Mouse (Mus musculus): Measurements from ENCODE around the gene Tmem252. TPM values are rescaled to one million over a fixed set of nuclear protein-coding genes. Genes with fewer than 3 reads are reported as not detected.
"Not testable (repeated sequence)": the region's sequence is repeated elsewhere in the genome, so short reads cannot be mapped to it uniquely, and the experiment has no call there.

Tmem252 gene
- polyA plus RNA-seq, 1 experiment = not detected

GRCm38 (mm10) chr19:24697946-24698345 lies 24.1 kb downstream of the Tmem252 start:
- Histone ChIP-seq H3K27me3 (ENCODE audit: control insufficient read depth) (no peaks in the 10 kb centered on the region), H3K4me3 (replicated peaks) (no peak overlapping the region), H3K9me3 (ENCODE audit: control insufficient read depth, low read length) (no peaks in the 10 kb centered on the region), H3K4me1 (ENCODE audit: control insufficient read depth) (no peaks in the 10 kb centered on the region), H3K36me3 (ENCODE audit: control insufficient read depth) (no peaks in the 10 kb centered on the region)
- TF ChIP-seq GATA1 (IDR thresholded peaks at IDR 0.05; ENCODE audit: low read length) (no peak), TAL1 (IDR thresholded peaks at IDR 0.05; ENCODE audit: low read length) (no peak)

DNA sequence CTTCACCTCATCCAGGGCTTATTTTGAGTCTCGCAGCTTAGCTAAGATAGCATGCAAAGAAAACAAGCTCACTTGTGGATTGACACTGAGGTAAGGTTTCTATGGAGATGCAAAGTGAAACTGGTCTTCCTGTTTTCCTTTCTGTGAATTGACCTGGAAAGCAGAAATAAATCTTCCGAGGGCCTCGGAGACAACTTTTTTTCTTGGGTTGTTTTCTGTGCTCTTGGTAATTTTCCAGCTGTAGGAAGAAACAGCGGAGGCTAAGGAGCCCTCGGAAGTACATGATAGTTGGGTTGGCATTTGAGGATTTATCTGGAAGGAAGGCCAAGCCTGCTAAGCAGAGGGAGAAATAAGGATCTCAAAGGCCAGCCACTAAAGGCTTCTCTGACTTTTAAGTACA lies 24.8 kb downstream of the Tmem252 start:
- Histone ChIP-seq H3K9me3 (ENCODE audit: control insufficient read depth, low read length) (no peaks in the 10 kb centered on the region), H3K4me1 (ENCODE audit: control insufficient read depth) (no peaks in the 10 kb centered on the region), H3K4me3 (replicated peaks) (no peak overlapping the region), H3K27me3 (ENCODE audit: control insufficient read depth) (no peaks in the 10 kb centered on the region), H3K36me3 (ENCODE audit: control insufficient read depth) (no peaks in the 10 kb centered on the region)
- TF ChIP-seq GATA1 (IDR thresholded peaks at IDR 0.05; ENCODE audit: low read length) = no peak
- no peak for TF ChIP-seq TAL1 (IDR thresholded peaks at IDR 0.05; ENCODE audit: low read length)

- Histone ChIP-seq H3K4me1 (ENCODE audit: control insufficient read depth) (no peaks in the 10 kb centered on the region), H3K27me3 (ENCODE audit: control insufficient read depth) (no peaks in the 10 kb centered on the region), H3K9me3 (ENCODE audit: control insufficient read depth, low read length) (no peaks in the 10 kb centered on the region), H3K4me3 (replicated peaks) (no peak overlapping the region), H3K36me3 (ENCODE audit: control insufficient read depth) (no peaks in the 10 kb centered on the region)
- TF ChIP-seq TAL1 (IDR thresholded peaks at IDR 0.05; ENCODE audit: low read length) (no peak), GATA1 (IDR thresholded peaks at IDR 0.05; ENCODE audit: low read length) (no peak)
These were observed 25.4 kb downstream of the Tmem252 start for GRCm38 (mm10) chr19:24699196-24699595.

DNA sequence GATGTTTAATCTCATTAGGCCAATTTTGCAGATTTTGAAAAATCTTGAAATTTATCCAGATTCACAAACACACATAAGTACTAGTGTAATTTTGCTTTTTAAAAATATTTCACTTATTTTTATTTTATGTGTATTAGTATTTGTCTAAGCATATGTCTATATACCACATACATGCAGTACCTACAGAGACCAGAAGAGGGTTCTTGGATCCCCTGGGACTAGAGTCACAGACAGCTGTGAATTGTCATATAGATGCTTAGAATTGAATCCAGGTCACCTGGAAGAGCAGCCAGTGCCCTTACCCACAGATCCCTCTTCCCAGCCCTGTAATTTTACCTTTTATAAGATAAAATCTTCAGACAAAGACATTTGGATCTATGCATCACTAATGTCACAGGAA lies 26.1 kb downstream of the Tmem252 start:
- TF ChIP-seq TAL1 (IDR thresholded peaks at IDR 0.05; ENCODE audit: low read length) (no peak), GATA1 (IDR thresholded peaks at IDR 0.05; ENCODE audit: low read length) (no peak)
- Histone ChIP-seq H3K9me3 (ENCODE audit: control insufficient read depth, low read length) (no peaks in the 10 kb centered on the region), H3K4me1 (ENCODE audit: control insufficient read depth) (no peaks in the 10 kb centered on the region), H3K27me3 (ENCODE audit: control insufficient read depth) (no peaks in the 10 kb centered on the region), H3K4me3 (replicated peaks) (no peak overlapping the region), H3K36me3 (ENCODE audit: control insufficient read depth) (no peaks in the 10 kb centered on the region)

GRCm38 (mm10) chr19:24700664-24701063 lies 26.9 kb downstream of the Tmem252 start:
- no peak for TF ChIP-seq TAL1 (IDR thresholded peaks at IDR 0.05; ENCODE audit: low read length)
- TF ChIP-seq GATA1 (IDR thresholded peaks at IDR 0.05; ENCODE audit: low read length) = no peak
- Histone ChIP-seq H3K9me3 (ENCODE audit: control insufficient read depth, low read length) (no peaks in the 10 kb centered on the region), H3K4me1 (ENCODE audit: control insufficient read depth) (no peaks in the 10 kb centered on the region), H3K4me3 (replicated peaks) (no peak overlapping the region), H3K36me3 (ENCODE audit: control insufficient read depth) (no peaks in the 10 kb centered on the region), H3K27me3 (ENCODE audit: control insufficient read depth) (no peaks in the 10 kb centered on the region)

DNA sequence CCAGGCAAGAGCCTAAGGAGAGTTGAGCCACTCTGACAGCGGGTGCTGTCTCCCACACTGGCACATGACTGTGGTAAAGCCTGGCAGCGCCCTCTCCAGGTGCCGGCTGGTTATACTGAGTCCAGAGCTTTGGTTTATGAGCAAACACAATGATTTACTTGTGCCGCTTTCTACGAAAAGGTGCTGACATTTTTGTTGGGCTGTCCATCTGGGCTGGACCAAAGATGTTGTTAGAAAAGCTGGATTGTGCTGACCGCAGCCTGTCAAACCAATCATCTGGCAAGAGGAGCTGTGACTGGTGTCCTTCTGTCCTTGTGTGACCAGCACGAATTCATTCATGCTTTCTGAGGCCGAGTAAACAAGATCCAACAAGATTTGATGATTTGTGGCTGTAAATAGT lies 27.9 kb downstream of the Tmem252 start:
- no peaks in the 10 kb centered on the region for H3K36me3 ChIP-seq (ENCODE audit: control insufficient read depth)
- H3K27me3 ChIP-seq (ENCODE audit: control insufficient read depth) = no peaks in the 10 kb centered on the region
- H3K4me3 ChIP-seq (replicated peaks) = no peak overlapping the region
- TF ChIP-seq GATA1 (IDR thresholded peaks at IDR 0.05; ENCODE audit: low read length) (no peak), TAL1 (IDR thresholded peaks at IDR 0.05; ENCODE audit: low read length) (no peak)
- H3K4me1 ChIP-seq (ENCODE audit: control insufficient read depth) = no peaks in the 10 kb centered on the region
- H3K9me3 ChIP-seq (ENCODE audit: control insufficient read depth, low read length) = no peaks in the 10 kb centered on the region

DNA sequence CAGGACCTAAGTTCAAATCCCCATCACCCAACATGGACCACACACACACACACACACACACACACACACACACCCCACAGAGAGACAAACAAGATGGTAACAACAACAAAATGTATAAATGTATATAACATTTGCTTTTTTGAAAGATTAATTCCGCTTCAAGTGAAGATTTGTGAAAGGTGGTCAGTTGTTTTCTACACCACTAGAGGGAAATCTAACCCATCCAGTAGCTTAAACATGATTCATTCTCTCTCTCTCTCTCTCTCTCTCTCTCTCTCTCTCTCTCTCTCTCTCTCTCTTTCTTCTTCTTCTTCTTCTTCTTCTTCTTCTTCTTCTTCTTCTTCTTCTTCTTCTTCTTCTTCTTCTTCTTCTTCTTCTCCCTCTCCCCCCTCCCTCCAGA lies 29.4 kb downstream of the Tmem252 start:
- not testable (repeated sequence) for H3K36me3 ChIP-seq (ENCODE audit: control insufficient read depth); H3K4me3 ChIP-seq (replicated peaks); H3K4me1 ChIP-seq (ENCODE audit: control insufficient read depth); H3K27me3 ChIP-seq (ENCODE audit: control insufficient read depth); H3K9me3 ChIP-seq (ENCODE audit: control insufficient read depth, low read length)

DNA sequence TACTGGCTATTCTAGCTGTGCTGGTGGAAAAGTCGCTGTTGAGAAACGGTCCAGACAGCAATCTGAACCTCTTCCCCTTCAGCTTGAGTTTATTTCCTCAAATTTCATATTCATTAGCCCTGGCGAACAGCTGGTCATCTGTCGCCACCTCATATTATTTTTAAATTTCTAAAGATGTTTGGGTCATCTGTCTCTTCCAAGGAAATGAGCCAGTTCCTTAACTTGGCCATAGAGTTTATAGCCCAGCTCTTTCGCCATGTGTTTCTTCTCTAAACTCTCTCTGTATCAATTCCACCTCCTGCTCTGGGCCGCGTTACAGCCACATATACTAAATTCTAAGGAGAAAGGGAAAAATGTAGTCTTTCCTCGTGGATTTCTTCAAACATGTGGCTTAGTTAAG lies 29.9 kb downstream of the Tmem252 start:
- Histone ChIP-seq H3K9me3 (ENCODE audit: control insufficient read depth, low read length) (no peaks in the 10 kb centered on the region), H3K27me3 (ENCODE audit: control insufficient read depth) (no peaks in the 10 kb centered on the region), H3K36me3 (ENCODE audit: control insufficient read depth) (no peaks in the 10 kb centered on the region), H3K4me1 (ENCODE audit: control insufficient read depth) (no peaks in the 10 kb centered on the region), H3K4me3 (replicated peaks) (no peak overlapping the region)
- no peak for TF ChIP-seq GATA1 (IDR thresholded peaks at IDR 0.05; ENCODE audit: low read length)
- TF ChIP-seq TAL1 (IDR thresholded peaks at IDR 0.05; ENCODE audit: low read length) = no peak

- H3K4me1 ChIP-seq (ENCODE audit: control insufficient read depth) = no peaks in the 10 kb centered on the region
- H3K4me3 ChIP-seq (replicated peaks) = no peak overlapping the region
- no peaks in the 10 kb centered on the region for H3K9me3 ChIP-seq (ENCODE audit: control insufficient read depth, low read length)
- H3K36me3 ChIP-seq (ENCODE audit: control insufficient read depth) = no peaks in the 10 kb centered on the region
- TF ChIP-seq TAL1 (IDR thresholded peaks at IDR 0.05; ENCODE audit: low read length) (no peak), GATA1 (IDR thresholded peaks at IDR 0.05; ENCODE audit: low read length) (no peak)
- no peaks in the 10 kb centered on the region for H3K27me3 ChIP-seq (ENCODE audit: control insufficient read depth)
These were observed 30.5 kb downstream of the Tmem252 start for GRCm38 (mm10) chr19:24704326-24704725.

DNA sequence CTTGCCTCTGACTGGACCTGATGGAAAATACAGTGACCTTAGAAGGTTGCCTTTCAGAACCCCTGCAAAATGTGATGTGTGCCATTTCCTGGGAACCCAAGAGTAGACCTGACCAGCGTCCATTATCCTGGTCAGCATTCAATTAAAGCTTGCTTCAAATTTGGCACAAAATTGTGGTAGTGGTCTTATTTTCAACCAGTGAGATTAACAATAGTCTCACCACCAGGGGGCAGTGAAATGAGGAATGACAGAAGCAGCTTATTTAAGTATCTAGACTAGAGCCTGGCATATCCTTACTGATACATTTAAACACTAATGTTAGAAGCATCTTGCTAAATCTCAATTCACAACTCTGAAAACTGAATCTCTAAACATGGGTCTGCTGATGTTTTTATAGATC lies 31.6 kb downstream of the Tmem252 start:
- H3K36me3 ChIP-seq (ENCODE audit: control insufficient read depth) = no peaks in the 10 kb centered on the region
- H3K4me3 ChIP-seq (replicated peaks) = no peak overlapping the region
- H3K9me3 ChIP-seq (ENCODE audit: control insufficient read depth, low read length) = no peaks in the 10 kb centered on the region
- no peaks in the 10 kb centered on the region for H3K27me3 ChIP-seq (ENCODE audit: control insufficient read depth)
- TF ChIP-seq TAL1 (IDR thresholded peaks at IDR 0.05; ENCODE audit: low read length) (no peak), GATA1 (IDR thresholded peaks at IDR 0.05; ENCODE audit: low read length) (no peak)
- H3K4me1 ChIP-seq (ENCODE audit: control insufficient read depth) = no peaks in the 10 kb centered on the region

Measured in erythroblast, embryonic 14.5 days (primary cell).